Mouse (Mus musculus): ENCODE data around the gene Klhl20. TPM values are rescaled to one million over a fixed set of nuclear protein-coding genes. Genes with fewer than 3 reads are reported as not detected.

Klhl20 gene
- polyA plus RNA-seq, 1 experiment: 5.0 TPM

GRCm38 (mm10) chr1:161077243-161077642 is 54.1 kb downstream of the Klhl20 start:
- no peak for DNase-seq (ENCODE audit: low read depth, low spot score)
- WGBS: 82% methylated on average over 3 of the region's 3 CpGs

DNA sequence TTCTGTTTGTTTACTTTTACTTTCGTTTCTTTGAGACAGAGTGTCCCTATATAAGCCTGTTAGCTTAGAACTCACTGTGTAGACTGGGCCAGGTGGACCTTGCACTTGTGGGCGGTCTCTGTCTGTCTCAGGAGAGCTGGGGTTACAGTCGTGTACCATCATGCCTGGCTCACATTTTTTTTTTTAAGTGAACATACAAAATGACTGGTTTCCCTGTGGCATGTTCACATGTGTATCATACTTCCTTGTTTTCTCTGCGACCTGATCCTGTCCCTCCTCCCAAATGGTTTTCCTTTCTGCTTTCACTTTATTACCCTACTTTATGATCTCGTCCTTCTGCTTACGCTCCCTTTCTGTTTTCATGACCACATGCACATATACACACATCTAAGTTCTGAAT is 55.1 kb downstream of the Klhl20 start:
- WGBS: 23% methylated on average over 6 of the region's 6 CpGs
- DNase-seq (ENCODE audit: low read depth, low spot score): peak; percentile 61

GRCm38 (mm10) chr1:161071272-161071620 is 60.1 kb downstream of the Klhl20 start:
- no peak for DNase-seq (ENCODE audit: low read depth, low spot score)
- WGBS: under 1% methylated on average over 12 of the region's 12 CpGs

DNA sequence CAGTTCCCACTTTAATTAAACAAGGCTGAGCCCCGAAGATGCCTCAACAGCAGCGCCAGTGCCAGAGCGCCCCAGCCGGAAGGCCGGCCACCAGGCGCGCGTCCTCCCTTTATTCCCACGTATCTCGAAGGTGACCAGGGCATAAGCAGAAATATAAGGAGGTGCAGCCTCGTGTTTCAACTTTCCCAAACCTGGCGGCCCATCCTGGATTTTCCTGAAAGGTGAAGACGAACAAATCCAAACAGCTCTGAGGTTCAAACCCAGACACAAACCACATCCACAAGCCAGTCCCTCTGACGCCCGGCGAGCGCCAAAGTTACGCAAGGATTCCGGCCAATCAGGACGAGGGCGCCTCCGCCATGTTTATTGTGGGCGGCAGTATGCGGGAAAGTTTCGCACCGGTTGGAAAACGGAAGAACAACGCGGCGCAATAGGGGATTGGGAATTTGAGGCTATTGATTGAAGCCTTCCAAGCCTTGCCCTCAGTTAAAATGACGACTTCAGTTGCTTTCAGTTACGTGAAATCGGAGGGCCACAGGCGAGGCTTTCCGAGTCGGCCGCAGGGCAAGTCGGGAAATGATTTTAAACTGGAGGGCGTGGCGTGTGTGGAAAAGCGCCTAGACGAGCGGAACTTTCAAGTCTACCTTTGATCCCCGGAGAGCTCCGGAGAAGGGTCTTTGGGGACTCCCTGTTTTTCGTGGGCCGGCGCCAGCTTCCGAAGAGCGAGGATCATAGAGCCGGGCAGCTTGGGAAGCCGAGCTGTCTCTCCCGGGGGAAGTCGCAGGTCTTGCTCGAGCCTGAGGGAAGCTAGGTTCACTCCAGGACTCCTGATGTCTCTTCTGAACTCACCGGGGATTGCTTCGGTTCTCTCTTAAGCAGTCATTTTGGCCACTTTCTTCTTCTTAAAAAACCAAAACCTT is 60.7 kb downstream of the Klhl20 start, which contains the start of the genes Dars2 and Cenpl:
TSS of gene Dars2 (minus strand) at position 307 of the 920 bp plus-strand sequence.
TSS of gene Cenpl (plus strand) at position 362 of the 920 bp plus-strand sequence.
- under 1% methylated on average over 57 of the region's 57 CpGs for WGBS
- peak; percentile 98 for DNase-seq (ENCODE audit: low read depth, low spot score)

DNA sequence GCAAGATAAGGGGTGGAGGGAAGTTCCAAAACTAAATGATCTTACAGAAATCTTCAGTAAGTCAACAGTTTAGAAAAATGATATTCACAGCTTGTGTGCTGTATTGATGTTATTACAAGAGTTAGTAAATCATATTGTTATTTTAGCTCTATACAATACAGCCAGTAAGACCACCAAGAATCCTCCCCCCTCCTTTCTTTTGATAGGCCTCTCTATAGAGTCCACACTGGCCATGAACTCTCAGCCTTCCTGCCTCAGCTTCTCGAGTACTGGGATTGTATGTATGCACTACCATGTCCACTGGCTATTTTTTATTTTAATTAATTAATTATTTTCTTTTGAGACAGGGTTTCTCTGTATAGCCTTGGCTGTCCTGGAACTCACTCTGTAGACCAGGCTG is 68.0 kb downstream of the Klhl20 start:
- 81% methylated on average over 1 of the region's 1 CpGs for WGBS
- DNase-seq (ENCODE audit: low read depth, low spot score): no peak

- WGBS: 96% methylated on average over 1 of the region's 1 CpGs
- no peak for DNase-seq (ENCODE audit: low read depth, low spot score)
Measured at GRCm38 (mm10) chr1:161057164-161057563, 74.1 kb downstream of the Klhl20 start.

- WGBS: 87% methylated on average over 3 of the region's 3 CpGs
- DNase-seq (ENCODE audit: low read depth, low spot score): no peak
Measured at GRCm38 (mm10) chr1:161046972-161047371, 84.3 kb downstream of the Klhl20 start.

GRCm38 (mm10) chr1:161041261-161042020 is 89.9 kb downstream of the Klhl20 start:
- WGBS: 87% methylated on average over 7 of the region's 7 CpGs
- no peak for DNase-seq (ENCODE audit: low read depth, low spot score)

DNA sequence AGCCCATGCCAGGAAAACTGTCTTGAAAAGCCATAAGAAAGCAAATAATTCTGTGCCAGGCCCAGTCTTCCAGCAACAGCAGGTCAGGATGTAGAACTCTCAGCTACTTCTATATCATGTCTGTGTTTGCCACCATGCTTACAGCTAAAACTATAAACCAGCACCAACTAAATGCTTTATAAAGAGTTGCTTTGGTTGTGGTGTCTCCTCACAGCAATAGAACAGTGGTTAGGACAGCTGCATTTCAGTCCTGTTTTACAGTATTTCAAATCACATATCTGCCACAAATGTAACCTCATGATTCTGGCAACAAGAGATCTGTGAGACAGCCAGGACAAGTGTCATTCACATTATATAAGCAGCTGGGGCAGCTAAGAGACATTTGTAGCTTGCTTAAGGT is 90.5 kb downstream of the Klhl20 start:
- DNase-seq (ENCODE audit: low read depth, low spot score): no peak

- 54% methylated on average over 1 of the region's 1 CpGs for WGBS
- no peak for DNase-seq (ENCODE audit: low read depth, low spot score)
Measured at GRCm38 (mm10) chr1:161040426-161040770, 90.9 kb downstream of the Klhl20 start.

DNA sequence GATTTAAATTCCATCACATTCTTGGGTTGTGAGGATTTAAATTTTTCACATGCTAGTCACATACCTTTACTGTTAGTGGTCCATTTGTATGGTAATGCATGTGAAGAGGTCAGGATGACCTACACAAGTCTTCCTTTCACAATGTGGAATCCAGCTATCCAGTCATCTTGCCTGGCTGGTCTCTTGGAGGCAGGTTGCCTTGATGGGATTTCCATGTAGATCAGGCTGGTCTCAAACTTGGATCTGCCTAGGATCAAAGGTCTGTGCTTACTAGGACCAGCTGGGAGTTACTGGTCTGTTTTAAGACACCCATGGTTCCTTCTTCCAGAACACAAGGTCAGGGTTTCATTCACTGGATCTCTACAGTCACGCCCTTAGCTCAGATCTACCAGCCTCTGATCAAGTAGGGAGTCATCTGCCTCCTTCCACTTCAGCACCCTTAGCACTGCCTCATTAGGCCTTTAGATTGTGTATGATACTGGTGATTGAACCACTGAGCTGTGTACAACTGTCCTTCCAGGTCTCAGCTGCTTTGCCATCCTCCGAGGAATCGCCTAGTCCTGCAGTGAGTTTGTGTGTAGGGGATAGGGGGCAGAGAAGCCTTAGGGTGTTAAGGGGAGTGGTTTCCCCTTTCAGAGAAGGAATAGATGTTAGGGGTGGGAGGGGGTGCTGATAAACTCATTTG is 91.4 kb downstream of the Klhl20 start:
- 28% methylated on average over 3 of the region's 3 CpGs for WGBS
- DNase-seq (ENCODE audit: low read depth, low spot score): no peak

- WGBS: 38% methylated on average over 3 of the region's 3 CpGs
Measured at GRCm38 (mm10) chr1:161038968-161039721, 92.2 kb downstream of the Klhl20 start.

More at GRCm38 (mm10) chr1:161038968-161039721, 92.2 kb downstream of the Klhl20 start:
- no peak for DNase-seq (ENCODE audit: low read depth, low spot score)

Other genes with a start within 250 kb of the Klhl20 start
- 6.3 and 15.6 TPM in 2 replicates for gene Rc3h1, start 225.1 kb downstream of the Klhl20 start, polyA plus RNA-seq (2012; rRNA removed)
- gene Serpinc1, start 152.9 kb downstream of the Klhl20 start, polyA plus RNA-seq (2012; rRNA removed): 0.38 and 1.2 TPM in 2 replicates
- gene Zbtb37, start 96.7 kb downstream of the Klhl20 start, polyA plus RNA-seq (2012; rRNA removed): 0.52 and 0.78 TPM in 2 replicates
- 24.1 and 26.5 TPM in 2 replicates for gene Dars2, start 60.9 kb downstream of the Klhl20 start, polyA plus RNA-seq (2012; rRNA removed)
- gene Cenpl, start 60.8 kb downstream of the Klhl20 start, polyA plus RNA-seq (2012; rRNA removed): 3.5 and 4.3 TPM in 2 replicates
- 0.11 TPM in 1 of 2 replicates, not detected in the other for gene Ankrd45, start 11.2 kb upstream of the Klhl20 start, polyA plus RNA-seq (2012; rRNA removed)
- not detected in 2 replicates for gene Tex50, start 27.8 kb upstream of the Klhl20 start, polyA plus RNA-seq (2012; rRNA removed)
- gene Prdx6, start 119.7 kb upstream of the Klhl20 start, polyA plus RNA-seq (2012; rRNA removed): 153 and 163 TPM in 2 replicates

All from large intestine, adult 2 months (tissue).